Mouse (Mus musculus) myocyte (in vitro differentiated cells): Measurements from ENCODE around the gene Uba2.

Experiments used
- CEBPB ChIP-seq: IDR thresholded peaks from 2 replicates; pipeline ENCODE4 v1.6.1; 2011; ENCODE audit warnings: mild to moderate bottlenecking, moderate library complexity; ENCODE audit not compliant: poor library complexity, insufficient read depth, severe bottlenecking
- E2F4 ChIP-seq: IDR thresholded peaks from one replicate; pipeline ENCODE4 v1.6.1; 2011; ENCODE audit warnings: mild to moderate bottlenecking, control low read depth, moderate library complexity; ENCODE audit not compliant: insufficient read depth
- MAX ChIP-seq: IDR thresholded peaks from one replicate; pipeline ENCODE4 v1.6.1; 2011; ENCODE audit warnings: low read depth, mild to moderate bottlenecking, control low read depth
- MYOD1 ChIP-seq, 3 experiments: IDR thresholded peaks; one replicate each; pipeline ENCODE4 v1.6.1; 2011; ENCODE audit warnings: control low read depth in 2 of 3, low read depth in 2 of 3, mild to moderate bottlenecking in 2 of 3, moderate library complexity in 1 of 3; ENCODE audit not compliant: insufficient read length in 2 of 3, control insufficient read depth in 1 of 3
- MYOG ChIP-seq, 3 experiments: IDR thresholded peaks; one replicate each; pipeline ENCODE4 v1.6.1; 2011; ENCODE audit warnings: control low read depth in 2 of 3, low read depth in 2 of 3, mild to moderate bottlenecking in 2 of 3; ENCODE audit not compliant: insufficient read length in 2 of 3, control insufficient read depth in 1 of 3, insufficient read depth in 1 of 3
- POLR2A ChIP-seq: IDR thresholded peaks from one replicate; pipeline ENCODE4 v1.6.1; 2011; ENCODE audit warnings: low read depth, mild to moderate bottlenecking, control low read depth, moderate library complexity; ENCODE audit not compliant: insufficient read length
- POLR2AphosphoS2 ChIP-seq: IDR thresholded peaks from one replicate; pipeline ENCODE4 v1.6.1; 2011; ENCODE audit warnings: low read depth, control low read depth; ENCODE audit not compliant: insufficient read length
- REST ChIP-seq: IDR thresholded peaks from one replicate; pipeline ENCODE4 v1.6.1; 2011; ENCODE audit warnings: mild to moderate bottlenecking, control low read depth, moderate library complexity; ENCODE audit not compliant: insufficient read depth, insufficient read length
- SRF ChIP-seq: IDR thresholded peaks from one replicate; pipeline ENCODE4 v1.6.1; 2011; ENCODE audit warnings: low read depth; ENCODE audit not compliant: control insufficient read depth, insufficient read length
- TCF12 ChIP-seq: IDR thresholded peaks from one replicate; pipeline ENCODE4 v1.6.1; 2011; ENCODE audit warnings: mild to moderate bottlenecking, control low read depth; ENCODE audit not compliant: poor library complexity, insufficient read depth, severe bottlenecking
- TCF3 ChIP-seq: IDR thresholded peaks from one replicate; pipeline ENCODE4 v1.6.1; 2011; ENCODE audit warnings: low read depth, control low read depth; ENCODE audit not compliant: insufficient read length
- USF1 ChIP-seq: IDR thresholded peaks from one replicate; pipeline ENCODE4 v1.6.1; 2011; ENCODE audit warnings: low read depth, mild to moderate bottlenecking, control low read depth, moderate library complexity

GRCm38 (mm10) chr7:34116601-34117000 is 52.8 kb downstream of the Uba2 start:
- TF ChIP-seq POLR2A (no peak), E2F4 (no peak), TCF12 (no peak), POLR2AphosphoS2 (no peak), MYOG (IDR thresholded peaks at IDR 0.05; ENCODE audit: control insufficient read depth in 1 of 3, insufficient read depth in 1 of 3, insufficient read length in 2 of 3, low read depth in 2 of 3) (no peak), MAX (no peak), USF1 (no peak), REST (no peak), CEBPB (no peak), TCF3 (no peak), MYOD1 (IDR thresholded peaks at IDR 0.05; ENCODE audit: control insufficient read depth in 1 of 3, insufficient read length in 2 of 3, low read depth in 2 of 3) (no peak), SRF (no peak)
